In genomic region chrX:74368209-74368909, GRCm38 (mm10) we compare ENCODE assay signal across 8 mouse cellular contexts. TPM values are rescaled to one million over a fixed set of nuclear protein-coding genes. Genes with fewer than 3 reads are reported as not detected.
DNase-seq lines count a peak whose midpoint lies in the region; ATAC-seq and TF ChIP-seq lines count a peak whose summit lies in the region.

No protein-coding gene starts in this region.

- H3K27ac ChIP-seq in cerebellum, adult 2 months (ENCODE audit: insufficient read depth, low read length), result peak overlapping the region; percentile 75; the same call in 1 of the 2 replicates

- peak; percentile 36 for DNase-seq in G1E (ENCODE audit: low spot score)
- DNase-seq in cerebellum, adult 2 months, result peak; percentile 74 to 75
- peak; percentile 32 for DNase-seq in forelimb bud, embryonic 11.5 days (ENCODE audit: low read depth, low spot score)
- DNase-seq in layer of hippocampus, postnatal 14 days (ENCODE audit: low spot score in 2 of 2), result peak; percentile 57 to 58
- DNase-seq in lung, postnatal 14 days, result peak; percentile 75
- DNase-seq in retina, adult 2 months (ENCODE audit: low read depth, low spot score), result peak; percentile 6
- peak; percentile 61 to 66 for DNase-seq in thymus, postnatal 36 days

- WGBS in cerebellum, adult 2 months, result 6% methylated on average over 46 of the region's 49 CpGs

- H3K27me3 ChIP-seq in G1E (ENCODE audit: insufficient read depth, low read length), result no peaks in the 10 kb centered on the region
- H3K27me3 ChIP-seq in cerebellum, adult 2 months (ENCODE audit: control insufficient read depth, insufficient read depth, low read length), result no peaks in the 10 kb centered on the region

- H3K4me3 ChIP-seq in G1E (ENCODE audit: low read depth, low read length), result peak overlapping the region; percentile 79
- peak overlapping the region; percentile 80 for H3K4me3 ChIP-seq in cerebellum, adult 2 months (replicated peaks; ENCODE audit: insufficient read depth, low read depth, low read length)

- H3K9me3 ChIP-seq in G1E (replicated peaks), result no peaks in the 10 kb centered on the region

- TF ChIP-seq CTCF in G1E (IDR thresholded peaks at IDR 0.05; ENCODE audit: low read depth, low read length), result no peak
- TF ChIP-seq CTCF in cerebellum, adult 2 months (IDR thresholded peaks at IDR 0.05; ENCODE audit: borderline replicate concordance, insufficient read depth, low read depth, low read length), result peak; percentile 31; the same call in 1 of the 2 replicates

- peaks cover 42% of the 10 kb centered on the region for H3K36me3 ChIP-seq in G1E (replicated peaks)

- peaks cover 33% of the 10 kb centered on the region for H3K4me1 ChIP-seq in G1E (ENCODE audit: insufficient read depth, low read depth, low read length)
- H3K4me1 ChIP-seq in cerebellum, adult 2 months (ENCODE audit: control insufficient read depth, insufficient read depth, low read length), result no peaks in the 10 kb centered on the region

- TF ChIP-seq POLR2A in cerebellum, adult 2 months (IDR thresholded peaks at IDR 0.05; ENCODE audit: borderline replicate concordance, insufficient read depth, low read length), result 0 out of 2 replicates have a peak, but pooled peaks have one; percentile 16

- 0 out of 2 replicates have a peak, but pooled peaks have one; percentile 22 for ATAC-seq in G1E (ENCODE audit: extremely low read depth, insufficient number of reproducible peaks, low FRiP score, poor library complexity, severe bottlenecking)
- ATAC-seq in hematopoietic stem cell, adult 5-6 weeks (replicated peaks in 1 of 2; ENCODE audit: insufficient read depth in 1 of 2, low FRiP score in 2 of 2, low TSS enrichment in 1 of 2, low read depth in 1 of 2, poor library complexity in 2 of 2, severe bottlenecking in 2 of 2), result peak; percentile 44 to 61

RNA-seq across cellular contexts. Expression of gene Ubl4a, which starts 4.7 kb away (rescaled TPM):
- total RNA-seq in G1E (2014; fragmentation: Nextera tagmentation) (29.0 and 31.2 TPM in 2 replicates), G1E (2017) (15.6 and 20.6 TPM in 2 replicates)
- 16.6 and 26.4 TPM in 2 replicates for polyA plus RNA-seq in G1E (2012)
- 82.0 and 85.3 TPM in 2 replicates for polyA plus RNA-seq in cerebellum, adult 2 months (2012; rRNA removed)
- 20.8 and 25.7 TPM in 2 replicates for total RNA-seq in hematopoietic stem cell, adult 5-6 weeks (2017)
- total RNA-seq in layer of hippocampus, postnatal 14 days (2021), result 10 to 100 TPM; 57.5 to 59.6 TPM

RNA-seq across cellular contexts. Expression of gene Slc10a3, which starts 4.8 kb away (rescaled TPM):
- 8.5 and 11.0 TPM in 2 replicates for total RNA-seq in G1E (2014; fragmentation: Nextera tagmentation)
- 5.2 and 8.7 TPM in 2 replicates for total RNA-seq in G1E (2017)
- 1.1 and 1.2 TPM in 2 replicates for polyA plus RNA-seq in G1E (2012)
- 4.2 and 4.7 TPM in 2 replicates for polyA plus RNA-seq in cerebellum, adult 2 months (2012; rRNA removed)
- 9.7 and 11.3 TPM in 2 replicates for total RNA-seq in hematopoietic stem cell, adult 5-6 weeks (2017)
- 1 to 10 TPM; 1.8 to 2.0 TPM for total RNA-seq in layer of hippocampus, postnatal 14 days (2021)

RNA-seq across cellular contexts. Expression of gene Lage3, which starts 14.9 kb away (rescaled TPM):
- 36.5 and 47.9 TPM in 2 replicates for total RNA-seq in G1E (2014; fragmentation: Nextera tagmentation)
- total RNA-seq in G1E (2017), result 32.5 and 36.9 TPM in 2 replicates
- polyA plus RNA-seq in G1E (2012), result 5.0 and 5.2 TPM in 2 replicates
- 68.3 and 72.2 TPM in 2 replicates for polyA plus RNA-seq in cerebellum, adult 2 months (2012; rRNA removed)
- total RNA-seq in hematopoietic stem cell, adult 5-6 weeks (2017), result 19.5 and 34.1 TPM in 2 replicates
- 10 to 100 TPM; 32.6 to 35.7 TPM for total RNA-seq in layer of hippocampus, postnatal 14 days (2021)

RNA-seq across cellular contexts. Expression of gene Fam3a, which starts 24.7 kb away (rescaled TPM):
- 15.7 and 22.3 TPM in 2 replicates for total RNA-seq in G1E (2014; fragmentation: Nextera tagmentation)
- total RNA-seq in G1E (2017), result 12.5 and 19.1 TPM in 2 replicates
- 3.6 and 7.2 TPM in 2 replicates for polyA plus RNA-seq in G1E (2012)
- polyA plus RNA-seq in cerebellum, adult 2 months (2012; rRNA removed), result 31.8 and 36.0 TPM in 2 replicates
- total RNA-seq in hematopoietic stem cell, adult 5-6 weeks (2017), result 12.6 and 15.8 TPM in 2 replicates
- 10 to 100 TPM; 16.9 to 23.5 TPM for total RNA-seq in layer of hippocampus, postnatal 14 days (2021)

RNA-seq across cellular contexts. Expression of gene Ikbkg, which starts 24.7 kb away (rescaled TPM):
- total RNA-seq in G1E (2014; fragmentation: Nextera tagmentation) (21.2 and 29.1 TPM in 2 replicates), G1E (2017) (42.3 and 50.9 TPM in 2 replicates)
- 19.5 and 23.7 TPM in 2 replicates for polyA plus RNA-seq in G1E (2012)
- polyA plus RNA-seq in cerebellum, adult 2 months (2012; rRNA removed), result 22.3 TPM in 2 replicates
- total RNA-seq in hematopoietic stem cell, adult 5-6 weeks (2017), result 40.7 and 50.7 TPM in 2 replicates
- 10 to 100 TPM; 45.3 to 47.5 TPM for total RNA-seq in layer of hippocampus, postnatal 14 days (2021)

Comparison
In these comparisons a context has a peak if more than half of its experiments do, and no peak if none do; other contexts are left out.
1. Peak in every context shown above with its lines: DNase-seq, ATAC-seq, H3K4me3 ChIP-seq and H3K27ac ChIP-seq.
2. DNase-seq: peak in every context shown above with its lines; median percentile 75 in lung, postnatal 14 days; 74 in cerebellum, adult 2 months; 64 in thymus, postnatal 36 days; 58 in layer of hippocampus, postnatal 14 days; 36 in G1E; 32 in forelimb bud, embryonic 11.5 days; 6 in retina, adult 2 months.